Mouse (Mus musculus) intestine, embryonic 16.5 days (tissue): Measurements from ENCODE around the gene Dok3. TPM values are rescaled to one million over a fixed set of nuclear protein-coding genes. Genes with fewer than 3 reads are reported as not detected.
A peak's percentile ranks its signal among the peaks of the same experiment; 100 is the strongest.

Experiments used
- ATAC-seq: fragments of 200-750 bp; cut with Nextera tagmentation; 2 replicates; pipeline ENCODE4 v1.8.0; 2017; ENCODE audit warnings: moderate TSS enrichment, moderate library complexity
- H3K27ac ChIP-seq: fragments of 300-500 bp; sonication (generic); 2 replicates; pipeline ENCODE4 v1.5.1; 2014; ENCODE audit warnings: mild to moderate bottlenecking, low read length
- H3K27me3 ChIP-seq: fragments of 300-500 bp; sonication (generic); replicated peaks from 2 replicates; pipeline ENCODE4 v1.6.1; 2014; ENCODE audit warnings: low read length, control low read depth, mixed read lengths; ENCODE audit not compliant: control insufficient read depth, insufficient read depth
- H3K36me3 ChIP-seq: fragments of 300-500 bp; sonication (generic); 2 replicates; pipeline ENCODE4 v1.6.1; 2014; ENCODE audit warnings: low read length, control low read depth; ENCODE audit not compliant: control insufficient read depth, insufficient read depth
- H3K4me1 ChIP-seq: fragments of 300-500 bp; sonication (generic); 2 replicates; pipeline ENCODE4 v1.6.1; 2014; ENCODE audit warnings: low read length, control low read depth, mixed read lengths; ENCODE audit not compliant: control insufficient read depth, insufficient read depth
- H3K4me2 ChIP-seq: fragments of 300-500 bp; sonication (generic); 2 replicates; pipeline ENCODE4 v1.6.1; 2014; ENCODE audit warnings: low read depth, low read length, control low read depth
- H3K4me3 ChIP-seq: fragments of 300-500 bp; sonication (generic); 2 replicates; pipeline ENCODE4 v1.5.1; 2014; ENCODE audit warnings: mild to moderate bottlenecking, low read length
- H3K9ac ChIP-seq: fragments of 300-500 bp; sonication (generic); 2 replicates; pipeline ENCODE4 v1.6.1; 2014; ENCODE audit warnings: low read depth, low read length
- H3K9me3 ChIP-seq: fragments of 300-500 bp; sonication (generic); 2 replicates; pipeline ENCODE4 v1.6.1; 2016; ENCODE audit warnings: low read length, control low read depth; ENCODE audit not compliant: control insufficient read depth
- WGBS: fragments of 180-500 bp; shearing (Covaris S2); extraction: QIAGEN DNeasy Blood & Tissue Kit; methylation state at CpG from one replicate; pipeline ENCODE4 v1.1.7; 2014; 5-methylcytosine and 5-hydroxymethylcytosine counted together
- polyA plus RNA-seq: library from polyadenylated mRNA; unstranded; fragments of >200 nt; fragmentation: Nextera tagmentation; extraction: Ambion mirVana; gene quantifications from 2 replicates; pipeline ENCODE4 v1.2.1, GENCODE M21; 2015

Dok3 gene
- polyA plus RNA-seq, 1 experiment from 2014 or later: 2.7 TPM

DNA sequence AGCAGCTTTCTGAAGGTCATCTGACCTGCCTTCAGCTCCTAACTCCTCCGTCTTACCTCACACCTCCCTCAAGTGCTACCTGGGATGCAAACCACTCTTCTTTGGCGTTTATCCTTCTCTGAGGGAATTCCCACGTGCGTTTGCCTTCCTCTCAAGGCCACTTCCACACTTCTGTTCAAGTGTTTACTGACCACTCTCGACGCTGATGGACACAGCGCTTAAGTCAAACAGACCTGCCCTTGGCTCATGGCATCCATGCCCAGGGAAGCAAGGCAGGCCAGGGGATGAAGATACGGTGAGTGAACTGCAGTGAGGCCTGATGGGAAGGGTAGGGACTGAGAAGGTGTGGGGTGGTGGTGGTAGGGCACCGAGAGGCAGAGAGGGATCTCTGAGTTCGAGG lies 28.5 kb downstream of the Dok3 start:
- Histone ChIP-seq H3K9ac (no peak overlapping the region), H3K27ac (no peak overlapping the region), H3K4me3 (no peak overlapping the region), H3K36me3 (peaks cover 23% of the 10 kb centered on the region), H3K4me1 (peaks cover 10% of the 10 kb centered on the region; the same call in 1 of the 2 replicates), H3K27me3 (no peaks in the 10 kb centered on the region), H3K4me2 (no peak overlapping the region), H3K9me3 (no peaks in the 10 kb centered on the region)
- WGBS: 66% methylated on average over 10 of the region's 10 CpGs
- ATAC-seq: no peak

DNA sequence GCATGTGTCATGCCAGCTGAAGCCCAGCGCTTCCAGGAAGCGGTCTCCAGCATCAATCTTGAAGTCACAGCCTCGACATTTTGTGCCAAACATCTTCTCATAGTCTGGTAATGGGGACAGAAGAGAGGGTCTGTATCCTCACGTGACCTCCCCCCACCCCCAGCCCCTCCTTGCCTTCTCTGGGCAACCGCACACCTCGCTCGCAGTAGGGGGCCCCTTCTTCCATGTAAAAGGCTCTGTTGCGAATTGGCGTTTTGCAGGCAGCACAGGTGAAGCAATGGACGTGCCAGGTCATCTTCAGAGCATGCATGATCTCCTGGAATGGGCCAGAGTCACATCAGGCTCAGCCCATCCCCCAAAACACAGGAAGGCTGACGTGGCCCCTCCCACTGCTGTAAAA lies 30.2 kb downstream of the Dok3 start:
- peaks cover 14% of the 10 kb centered on the region for H3K36me3 ChIP-seq
- no peak for ATAC-seq

DNA sequence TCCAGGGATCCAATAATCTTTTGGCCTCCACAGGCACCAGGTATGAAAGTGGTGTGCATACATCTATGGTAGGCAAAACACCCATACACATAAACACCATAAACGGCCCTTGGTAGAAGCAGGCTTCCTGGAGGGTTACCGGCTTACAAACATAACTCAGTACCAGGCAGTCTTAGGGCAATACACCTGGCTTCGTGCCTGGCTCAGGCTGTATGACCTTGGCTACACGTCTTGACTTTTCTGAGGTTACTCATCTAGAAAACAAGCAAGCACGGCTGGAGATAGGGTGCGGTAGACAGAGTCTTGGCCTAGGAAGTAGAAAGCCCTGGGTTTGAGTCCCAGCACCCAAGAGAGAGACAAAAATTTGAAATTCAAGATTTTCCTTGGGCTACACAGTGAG lies 32.4 kb downstream of the Dok3 start:
- H3K27ac ChIP-seq: no peak overlapping the region
- no peaks in the 10 kb centered on the region for H3K9me3 ChIP-seq
- H3K4me1 ChIP-seq: peaks cover 10% of the 10 kb centered on the region; the same call in 1 of the 2 replicates
- H3K9ac ChIP-seq: no peak overlapping the region
- no peak overlapping the region for H3K4me3 ChIP-seq
- 80% methylated on average over 6 of the region's 6 CpGs for WGBS
- no peaks in the 10 kb centered on the region for H3K27me3 ChIP-seq
- no peak for ATAC-seq
- peaks cover 4% of the 10 kb centered on the region; the same call in 1 of the 2 replicates for H3K36me3 ChIP-seq
- no peak overlapping the region for H3K4me2 ChIP-seq

More for the DNA sequence above, 30.2 kb downstream of the Dok3 start:
- Histone ChIP-seq H3K4me1 (peaks cover 10% of the 10 kb centered on the region; the same call in 1 of the 2 replicates), H3K4me2 (no peak overlapping the region), H3K9me3 (no peaks in the 10 kb centered on the region), H3K9ac (no peak overlapping the region), H3K4me3 (no peak overlapping the region), H3K27ac (no peak overlapping the region), H3K27me3 (no peaks in the 10 kb centered on the region)
- WGBS: 61% methylated on average over 11 of the region's 11 CpGs

DNA sequence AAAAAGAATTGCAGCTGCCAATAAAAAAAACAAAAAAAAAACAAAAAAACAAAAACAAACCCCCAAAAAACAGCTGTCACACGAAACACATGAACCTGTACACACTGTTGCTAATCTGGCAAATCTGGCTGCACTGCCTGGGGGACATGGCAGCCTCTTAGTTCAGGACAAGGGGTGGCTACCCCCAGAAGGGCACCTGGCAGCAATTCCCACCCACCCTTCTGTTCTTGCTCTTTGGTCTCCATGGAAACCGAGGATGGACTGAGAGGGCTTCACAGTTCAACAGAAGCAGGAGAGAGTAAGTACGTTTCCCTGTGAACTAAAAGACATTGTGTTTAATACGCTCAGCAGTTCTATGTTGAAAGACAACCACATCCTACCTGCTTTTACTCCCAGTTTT lies 33.4 kb downstream of the Dok3 start:
- Histone ChIP-seq H3K9ac (no peak overlapping the region), H3K4me1 (peaks cover 10% of the 10 kb centered on the region; the same call in 1 of the 2 replicates), H3K4me3 (no peak overlapping the region), H3K27me3 (no peaks in the 10 kb centered on the region), H3K27ac (no peak overlapping the region), H3K9me3 (no peaks in the 10 kb centered on the region), H3K36me3 (peaks cover 4% of the 10 kb centered on the region; the same call in 1 of the 2 replicates), H3K4me2 (no peak overlapping the region)
- no peak for ATAC-seq
- WGBS: 37% methylated on average over 4 of the region's 4 CpGs

DNA sequence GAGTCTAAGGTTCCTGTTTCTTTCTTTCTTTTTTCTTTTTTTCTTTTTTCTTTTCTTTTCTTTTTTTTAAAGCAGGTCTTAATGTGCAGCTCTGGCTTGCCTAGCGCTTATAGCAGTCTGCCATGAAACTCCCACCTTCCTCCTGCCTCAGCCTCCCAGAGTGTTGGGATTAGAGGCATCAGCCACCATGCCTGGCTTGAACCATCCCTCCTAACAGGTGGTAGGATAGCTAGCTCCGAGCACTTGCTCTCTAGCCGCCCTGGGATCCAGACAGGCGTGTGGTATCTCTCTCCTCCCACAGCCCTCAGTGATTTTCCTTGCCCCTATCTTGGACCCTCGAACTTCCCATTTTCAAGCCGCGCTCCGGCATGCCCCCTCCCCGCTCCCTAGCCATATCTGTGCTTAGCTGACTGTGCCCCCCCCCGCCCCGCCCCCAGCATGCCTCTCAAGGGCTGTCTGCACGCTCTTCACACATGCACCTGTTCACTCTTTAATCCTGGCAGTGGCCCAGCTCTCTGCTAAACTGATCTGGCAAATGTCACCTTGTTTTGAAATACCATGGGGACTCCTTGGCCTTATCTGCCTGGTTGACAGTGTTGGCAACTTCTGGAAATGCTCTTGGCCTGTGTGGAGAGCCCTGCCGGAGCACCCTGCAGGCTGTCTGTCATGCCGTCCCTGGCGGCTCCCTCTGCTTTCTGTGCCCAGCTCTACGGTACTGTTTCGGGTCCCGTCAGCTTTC lies 34.0 kb downstream of the Dok3 start:
- no peaks in the 10 kb centered on the region for H3K27me3 ChIP-seq
- no peaks in the 10 kb centered on the region for H3K9me3 ChIP-seq
- ATAC-seq: peak; percentile 31; the same call in 1 of the 2 replicates
- WGBS: 26% methylated on average over 18 of the region's 18 CpGs
- peaks cover 4% of the 10 kb centered on the region; the same call in 1 of the 2 replicates for H3K36me3 ChIP-seq
- no peak overlapping the region for H3K4me2 ChIP-seq
- H3K27ac ChIP-seq: no peak overlapping the region
- peaks cover 10% of the 10 kb centered on the region; the same call in 1 of the 2 replicates for H3K4me1 ChIP-seq
- no peak overlapping the region for H3K9ac ChIP-seq
- H3K4me3 ChIP-seq: no peak overlapping the region

DNA sequence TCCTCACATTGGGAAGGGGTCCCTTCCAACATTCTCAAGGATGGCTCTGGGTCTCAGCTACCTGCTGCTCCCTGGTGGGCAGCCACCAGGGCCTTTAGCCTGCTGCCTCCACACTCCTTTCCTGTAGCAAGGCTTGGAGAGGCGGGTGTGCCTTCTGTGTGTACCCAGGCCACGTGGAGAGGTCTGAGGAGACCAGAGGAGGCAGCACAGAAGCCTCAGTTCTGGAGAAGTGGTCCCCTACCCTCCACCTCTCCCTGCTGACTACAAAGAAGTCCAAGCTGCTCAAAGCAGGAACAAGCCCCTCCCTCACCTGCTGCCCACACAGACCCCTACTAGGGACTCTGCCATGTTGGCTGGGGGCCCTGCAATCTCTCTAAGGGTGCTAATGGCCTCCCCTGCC lies 34.8 kb downstream of the Dok3 start:
- Histone ChIP-seq H3K4me2 (no peak overlapping the region), H3K36me3 (peaks cover 4% of the 10 kb centered on the region; the same call in 1 of the 2 replicates), H3K9me3 (no peaks in the 10 kb centered on the region), H3K27ac (no peak overlapping the region), H3K27me3 (no peaks in the 10 kb centered on the region), H3K4me3 (no peak overlapping the region), H3K9ac (no peak overlapping the region), H3K4me1 (peaks cover 10% of the 10 kb centered on the region; the same call in 1 of the 2 replicates)
- WGBS: 34% methylated on average over 2 of the region's 2 CpGs
- ATAC-seq: no peak

DNA sequence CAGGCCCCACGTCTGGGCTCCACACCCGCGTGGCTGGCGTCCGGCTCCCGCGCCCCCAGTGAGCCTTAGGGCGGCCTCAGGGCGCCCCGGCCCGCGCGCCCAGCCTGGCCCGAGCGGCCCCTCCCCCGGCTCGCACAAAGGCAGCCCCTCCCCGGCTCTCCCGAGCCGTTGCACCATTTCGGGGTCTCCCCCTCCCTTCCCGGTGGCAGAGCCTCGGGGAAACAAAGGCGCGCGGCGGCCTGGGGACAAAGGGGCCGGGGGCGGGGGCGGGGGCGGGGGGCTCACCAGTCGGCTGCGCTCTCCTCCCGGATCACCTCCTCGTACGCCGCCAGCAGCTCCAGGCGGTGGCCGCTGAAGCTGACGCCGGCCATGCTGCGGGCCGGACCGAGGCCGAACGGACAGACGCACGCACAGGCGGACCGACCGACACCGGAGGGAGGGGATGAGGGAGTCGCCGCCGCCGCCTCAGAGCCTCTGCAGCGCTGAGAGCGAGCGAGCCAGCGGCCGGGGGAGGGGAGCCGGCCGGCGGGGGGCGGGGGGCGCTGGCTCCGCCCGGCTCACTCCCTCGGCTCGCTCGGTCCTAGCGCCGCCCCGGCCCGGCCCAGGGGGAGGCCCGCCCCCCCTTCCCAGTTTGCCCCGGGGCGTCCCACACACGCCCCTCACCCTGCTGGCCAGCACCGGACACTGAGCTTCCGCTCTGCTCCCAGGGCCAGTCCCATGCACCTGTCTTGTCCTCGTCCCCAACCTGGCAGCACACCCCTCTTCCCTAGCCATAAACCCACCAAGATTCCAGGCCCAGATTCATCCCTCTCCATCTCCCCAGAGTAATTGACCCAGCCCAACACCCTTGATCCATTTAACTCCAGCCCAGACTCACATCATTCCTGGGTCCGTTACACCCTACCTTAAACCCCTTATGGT lies 41.3 kb downstream of the Dok3 start, which contains the start of gene Dbn1:
Dbn1 (minus strand) TSS at position 534 of the 921 bp plus-strand sequence.
- Histone ChIP-seq H3K36me3 (no peaks in the 10 kb centered on the region), H3K27me3 (no peaks in the 10 kb centered on the region), H3K4me3 (peak within 1 kb of the TSS; percentile 84), H3K9ac (peak within 1 kb of the TSS; percentile 92), H3K27ac (peak within 1 kb of the TSS; percentile 83), H3K4me1 (peaks cover 31% of the 10 kb centered on the region), H3K9me3 (no peaks in the 10 kb centered on the region), H3K4me2 (peak within 1 kb of the TSS; percentile 96)
- peak; percentile 86 for ATAC-seq
- WGBS: 3% methylated on average over 53 of the region's 83 CpGs

DNA sequence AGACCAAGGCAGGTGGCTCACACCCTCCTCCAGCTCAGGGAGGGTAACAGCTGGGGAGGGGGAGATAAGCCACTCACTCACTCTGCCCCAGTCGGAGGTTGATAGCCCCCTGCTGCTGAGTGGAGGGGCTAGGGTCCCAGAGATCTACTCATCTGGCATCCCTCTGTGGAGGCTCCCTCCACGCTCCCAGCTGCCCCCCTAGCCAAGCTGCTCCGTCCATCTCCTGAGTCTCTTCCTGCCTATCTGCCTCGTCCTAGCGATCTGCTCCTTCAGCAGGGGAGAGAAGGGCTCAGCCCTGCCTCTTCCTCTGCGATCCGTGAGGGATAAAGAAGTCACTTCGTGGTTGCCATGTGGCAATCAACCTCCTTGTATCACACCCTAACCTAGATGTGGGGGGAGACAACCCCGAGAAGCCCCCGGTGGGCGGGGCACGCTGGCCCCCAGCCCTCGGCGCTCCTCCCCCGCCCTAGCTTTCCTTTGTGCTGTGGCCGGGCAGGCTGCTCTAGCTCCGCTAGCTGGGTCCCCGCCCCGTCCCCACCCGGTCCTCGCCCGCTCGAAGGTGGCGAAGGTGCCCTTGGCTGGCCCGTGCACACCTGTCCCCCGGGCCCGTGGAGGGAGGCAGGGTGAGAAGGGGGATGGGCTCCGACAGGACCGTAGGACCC lies 42.0 kb downstream of the Dok3 start:
- Histone ChIP-seq H3K36me3 (no peaks in the 10 kb centered on the region), H3K9me3 (no peaks in the 10 kb centered on the region), H3K27me3 (no peaks in the 10 kb centered on the region), H3K27ac (peak overlapping the region; percentile 83), H3K4me3 (peak overlapping the region; percentile 84), H3K9ac (peak overlapping the region; percentile 92), H3K4me1 (peaks cover 37% of the 10 kb centered on the region), H3K4me2 (peak overlapping the region; percentile 96)
- peak; percentile 62 for ATAC-seq
- whole genome bisulfite sequencing: under 1% methylated on average over 26 of the region's 29 CpGs
